Mouse (Mus musculus) spleen, adult 2 months (tissue): ENCODE measurements around the gene Tpm3. TPM values are rescaled to one million over a fixed set of nuclear protein-coding genes. Genes with fewer than 3 reads are reported as not detected.

Source experiments
- DNase-seq, 2 experiments: peaks; one replicate each; pipeline versions ENCODE4 v3.0.0 to v3.0.0-alpha.2; 2012 to 2021; ENCODE audit warnings: low spot score in 2 of 2, low read depth in 1 of 2
- H3K27ac ChIP-seq: fragments of 200-500 bp; 2 replicates; pipeline ENCODE4 v1.5.1; 2012; ENCODE audit warnings: low read length, inconsistent platforms; ENCODE audit not compliant: insufficient read depth
- H3K27me3 ChIP-seq: fragments of 200-500 bp; 2 replicates; pipeline ENCODE4 v1.6.1; 2012; ENCODE audit warnings: mild to moderate bottlenecking, moderate library complexity, low read length, inconsistent platforms; ENCODE audit not compliant: control insufficient read depth, insufficient read depth
- H3K36me3 ChIP-seq: fragments of 200-500 bp; 2 replicates; pipeline ENCODE4 v1.6.1; 2012; ENCODE audit warnings: mild to moderate bottlenecking, low read length, inconsistent platforms; ENCODE audit not compliant: control insufficient read depth, insufficient read depth
- H3K4me1 ChIP-seq: fragments of 200-500 bp; 2 replicates; pipeline ENCODE4 v1.6.1; 2011; ENCODE audit warnings: inconsistent platforms; ENCODE audit not compliant: control insufficient read depth, insufficient read depth, insufficient read length
- H3K4me3 ChIP-seq: fragments of 200-500 bp; 2 replicates; pipeline ENCODE4 v1.5.1; 2011; ENCODE audit warnings: mild to moderate bottlenecking, inconsistent platforms; ENCODE audit not compliant: insufficient read depth, insufficient read length; ENCODE audit errors: extremely low read depth
- CTCF ChIP-seq: fragments of 200-500 bp; IDR thresholded peaks from 2 replicates; pipeline ENCODE4 v1.5.1; 2011; ENCODE audit warnings: mild to moderate bottlenecking, inconsistent platforms; ENCODE audit not compliant: insufficient read depth, insufficient read length, insufficient replicate concordance; ENCODE audit errors: extremely low read depth
- POLR2A ChIP-seq: fragments of 200-500 bp; IDR thresholded peaks from 2 replicates; pipeline ENCODE4 v1.6.1; 2011; ENCODE audit warnings: low read depth, low read length, inconsistent platforms
- WGBS: fragments of 180-500 bp; shearing (Covaris S2); methylation state at CpG from one replicate; pipeline ENCODE4 v1.1.7; 2018; 5-methylcytosine and 5-hydroxymethylcytosine counted together
- polyA plus RNA-seq: library from polyadenylated mRNA; depleted of rRNA; stranded (reverse); fragments of >200 nt; gene quantifications from 2 replicates; pipeline ENCODE4 v1.2.3, GENCODE M21; 2012

Gene Tpm3
- polyA plus RNA-seq, 1 experiment: 141 TPM

- DNase-seq: no peak
- Histone ChIP-seq H3K27ac (peak overlapping the region; percentile 61), H3K36me3 (peaks cover 20% of the 10 kb centered on the region), H3K4me1 (peaks cover 23% of the 10 kb centered on the region; the same call in 1 of the 2 replicates), H3K27me3 (no peaks in the 10 kb centered on the region), H3K4me3 (no peak overlapping the region)
- TF ChIP-seq POLR2A: no peak
- no peak for TF ChIP-seq CTCF
- 14% methylated on average over 3 of the region's 3 CpGs for WGBS
Measured at GRCm38 (mm10) chr3:90083698-90084324, 11.4 kb downstream of the Tpm3 start.

- no peak for DNase-seq
- TF ChIP-seq POLR2A (no peak), CTCF (no peak)
- Histone ChIP-seq H3K4me1 (peaks cover 23% of the 10 kb centered on the region; the same call in 1 of the 2 replicates), H3K36me3 (peaks cover 26% of the 10 kb centered on the region), H3K4me3 (no peak overlapping the region), H3K27ac (no peak overlapping the region), H3K27me3 (no peaks in the 10 kb centered on the region)
- 68% methylated on average over 4 of the region's 4 CpGs for WGBS
Measured at GRCm38 (mm10) chr3:90084790-90085189, 12.3 kb downstream of the Tpm3 start.

- Histone ChIP-seq H3K36me3 (peaks cover 30% of the 10 kb centered on the region), H3K27ac (no peak overlapping the region), H3K4me1 (peaks cover 23% of the 10 kb centered on the region; the same call in 1 of the 2 replicates), H3K4me3 (no peak overlapping the region), H3K27me3 (no peaks in the 10 kb centered on the region)
- DNase-seq: no peak
- TF ChIP-seq POLR2A (no peak), CTCF (no peak)
- WGBS: 55% methylated on average over 6 of the region's 6 CpGs
Measured at GRCm38 (mm10) chr3:90085281-90085680, 12.8 kb downstream of the Tpm3 start.

- 42% methylated on average over 5 of the region's 5 CpGs for WGBS
- H3K4me1 ChIP-seq: peaks cover 23% of the 10 kb centered on the region; the same call in 1 of the 2 replicates
- H3K27me3 ChIP-seq: no peaks in the 10 kb centered on the region
- H3K36me3 ChIP-seq: peaks cover 36% of the 10 kb centered on the region
- no peak overlapping the region for H3K4me3 ChIP-seq
- DNase-seq: no peak
- H3K27ac ChIP-seq: no peak overlapping the region
- TF ChIP-seq POLR2A: no peak
Measured at GRCm38 (mm10) chr3:90086068-90086467, 13.6 kb downstream of the Tpm3 start.

GRCm38 (mm10) chr3:90088617-90089016 is 16.2 kb downstream of the Tpm3 start:
- Histone ChIP-seq H3K27me3 (no peaks in the 10 kb centered on the region), H3K36me3 (peaks cover 51% of the 10 kb centered on the region), H3K4me1 (peaks cover 14% of the 10 kb centered on the region; the same call in 1 of the 2 replicates), H3K27ac (no peak overlapping the region), H3K4me3 (no peak overlapping the region)
- 94% methylated on average over 2 of the region's 2 CpGs for WGBS
- TF ChIP-seq POLR2A: no peak
- TF ChIP-seq CTCF: no peak
- DNase-seq: no peak

- TF ChIP-seq POLR2A (no peak), CTCF (no peak)
- no peaks in the 10 kb centered on the region for H3K27me3 ChIP-seq
- 84% methylated on average over 6 of the region's 6 CpGs for WGBS
- peaks cover 2% of the 10 kb centered on the region; the same call in 1 of the 2 replicates for H3K4me1 ChIP-seq
- no peak overlapping the region for H3K4me3 ChIP-seq
- no peak overlapping the region for H3K27ac ChIP-seq
- no peak for DNase-seq
- H3K36me3 ChIP-seq: peaks cover 58% of the 10 kb centered on the region
Measured at GRCm38 (mm10) chr3:90090892-90091291, 18.4 kb downstream of the Tpm3 start.

GRCm38 (mm10) chr3:90094453-90094852 is 22.0 kb downstream of the Tpm3 start:
- Histone ChIP-seq H3K4me3 (no peak overlapping the region), H3K4me1 (no peaks in the 10 kb centered on the region), H3K27me3 (no peaks in the 10 kb centered on the region), H3K36me3 (peaks cover 44% of the 10 kb centered on the region), H3K27ac (no peak overlapping the region)
- 86% methylated on average over 3 of the region's 3 CpGs for WGBS
- no peak for DNase-seq
- TF ChIP-seq CTCF (no peak), POLR2A (no peak)
